Mouse (Mus musculus): ENCODE measurements around the gene Plk5.

Gene Plk5

DNA sequence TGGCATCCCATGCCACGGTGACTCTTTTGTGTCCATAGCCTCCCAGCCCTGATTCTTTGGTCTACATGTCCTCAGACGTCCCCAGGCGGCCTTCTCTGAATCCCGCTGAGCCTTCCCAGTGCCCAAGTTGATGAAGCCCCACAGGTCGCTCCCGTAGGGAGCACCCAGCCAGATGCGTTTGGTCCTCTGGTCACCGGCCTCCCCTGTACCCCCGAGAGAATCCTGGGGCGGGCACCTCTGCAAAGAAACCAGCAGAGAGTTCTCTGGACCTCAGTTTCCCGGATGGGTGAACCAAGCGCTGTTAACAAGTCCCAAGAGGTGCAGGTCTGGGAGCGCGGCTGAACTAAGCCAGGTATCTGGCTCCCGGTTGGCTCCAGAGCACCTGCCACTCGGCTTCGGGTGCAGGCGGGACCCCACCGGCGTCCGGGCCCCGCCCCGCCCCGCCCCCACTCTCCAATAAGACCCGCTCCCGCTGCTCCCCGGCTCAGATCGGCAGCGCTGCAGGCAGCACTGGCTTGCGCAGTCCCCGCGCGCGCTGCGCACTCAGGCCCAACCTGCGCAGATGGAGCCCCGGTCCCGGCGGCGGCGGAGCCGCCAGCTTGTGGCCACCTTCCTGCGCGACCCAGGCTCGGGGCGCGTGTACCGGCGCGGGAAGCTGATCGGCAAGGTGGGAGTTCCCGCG is at the start of gene Plk5:
Gene Plk5 (plus strand): TSS at position 459 of the 682 bp plus-strand sequence.
- no peak for DNase-seq (ENCODE audit: low spot score in 2 of 2)

DNA sequence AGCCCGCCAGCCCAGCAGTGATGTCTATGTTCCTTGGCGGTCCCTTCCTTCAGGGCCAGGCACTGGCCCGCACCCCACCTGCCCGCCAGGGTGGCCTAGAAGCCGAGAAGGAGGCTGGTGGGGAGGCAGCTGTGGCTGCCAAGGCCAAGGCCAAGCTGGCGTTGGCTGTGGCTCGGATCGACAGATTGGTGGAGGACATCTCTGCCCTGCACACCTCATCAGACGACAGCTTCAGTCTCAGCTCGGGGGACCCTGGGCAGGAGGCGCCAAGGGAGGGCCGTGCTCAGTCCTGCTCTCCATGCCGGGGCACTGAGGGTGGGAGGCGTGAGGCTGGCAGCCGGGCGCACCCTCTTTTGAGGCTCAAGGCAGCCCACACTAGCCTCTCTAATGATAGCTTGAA is 44.7 kb upstream of the Plk5 start:
- no peak for DNase-seq (ENCODE audit: low spot score in 2 of 2)

- DNase-seq (ENCODE audit: low spot score in 2 of 2): no peak
These were observed 43.4 kb upstream of the Plk5 start for GRCm38 (mm10) chr10:80312586-80313504.

DNA sequence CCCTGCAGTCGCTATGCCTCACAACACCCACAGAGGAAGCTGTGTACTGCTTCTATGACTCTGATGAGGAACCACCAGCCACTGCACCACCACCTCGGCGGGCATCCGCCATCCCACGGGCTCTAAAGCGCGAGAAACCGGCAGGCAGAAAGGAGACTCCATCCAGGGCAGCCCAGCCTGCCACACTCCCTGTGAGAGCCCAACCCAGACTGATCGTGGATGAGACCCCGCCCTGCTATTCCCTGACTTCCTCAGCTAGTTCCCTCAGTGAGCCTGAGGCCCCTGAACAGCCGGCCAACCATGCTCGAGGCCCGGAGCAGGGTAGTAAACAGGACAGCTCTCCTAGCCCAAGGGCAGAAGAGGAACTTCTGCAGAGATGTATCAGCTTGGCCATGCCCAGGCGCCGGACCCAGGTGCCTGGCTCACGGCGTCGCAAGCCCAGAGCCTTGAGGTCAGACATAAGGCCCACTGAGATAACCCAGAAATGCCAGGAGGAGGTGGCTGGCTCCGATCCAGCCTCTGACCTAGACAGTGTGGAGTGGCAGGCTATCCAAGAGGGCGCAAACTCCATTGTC is 42.5 kb upstream of the Plk5 start:
- no peak for DNase-seq (ENCODE audit: low spot score in 2 of 2)

- DNase-seq (ENCODE audit: low spot score in 2 of 2): no peak
These were observed 41.7 kb upstream of the Plk5 start for GRCm38 (mm10) chr10:80314494-80315001.

DNA sequence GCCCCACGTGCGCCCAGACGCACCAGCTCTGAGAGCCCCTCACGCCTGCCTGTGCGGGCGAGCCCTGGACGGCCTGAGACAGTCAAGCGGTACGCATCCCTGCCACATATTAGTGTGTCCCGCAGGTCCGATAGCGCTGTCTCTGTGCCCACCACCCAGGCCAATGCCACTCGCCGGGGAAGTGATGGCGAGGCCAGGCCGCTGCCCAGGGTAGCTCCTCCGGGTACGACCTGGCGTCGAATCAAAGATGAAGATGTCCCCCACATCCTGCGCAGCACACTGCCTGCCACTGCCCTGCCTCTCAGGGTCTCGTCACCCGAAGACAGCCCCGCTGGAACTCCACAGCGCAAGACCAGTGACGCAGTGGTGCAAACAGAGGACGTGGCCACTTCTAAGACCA is 40.9 kb upstream of the Plk5 start:
- no peak for DNase-seq (ENCODE audit: low spot score in 2 of 2)

- DNase-seq (ENCODE audit: low spot score in 2 of 2): no peak
These were observed 39.9 kb upstream of the Plk5 start for GRCm38 (mm10) chr10:80316359-80316781.

DNA sequence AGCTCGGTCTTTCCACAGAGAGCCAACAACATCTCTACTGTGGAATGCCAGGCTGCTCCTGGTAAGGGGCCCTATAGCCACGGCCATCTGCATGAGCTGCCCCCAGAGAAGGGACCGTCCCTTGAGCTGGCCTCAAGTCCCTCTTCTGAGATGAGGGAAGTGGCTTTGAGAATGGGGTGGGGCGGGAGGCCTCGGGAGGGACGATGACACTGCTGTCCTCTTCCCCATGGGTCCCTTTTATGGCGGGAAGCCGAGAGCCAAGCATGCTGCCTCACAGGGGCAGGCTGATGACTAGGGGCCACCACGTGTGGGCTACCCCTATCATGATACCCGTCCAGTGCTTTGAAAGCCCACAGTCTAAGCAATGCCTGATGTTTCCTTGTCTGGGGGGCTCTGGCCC is 39.2 kb upstream of the Plk5 start:
- DNase-seq (ENCODE audit: low spot score in 2 of 2): no peak

GRCm38 (mm10) chr10:80320340-80320760 is 35.9 kb upstream of the Plk5 start, which contains the start of gene 2310011J03Rik:
Gene 2310011J03Rik, minus strand, starts transcription at chr10:80320537.
- peak; percentile 87 for DNase-seq (ENCODE audit: low spot score in 2 of 2)

DNA sequence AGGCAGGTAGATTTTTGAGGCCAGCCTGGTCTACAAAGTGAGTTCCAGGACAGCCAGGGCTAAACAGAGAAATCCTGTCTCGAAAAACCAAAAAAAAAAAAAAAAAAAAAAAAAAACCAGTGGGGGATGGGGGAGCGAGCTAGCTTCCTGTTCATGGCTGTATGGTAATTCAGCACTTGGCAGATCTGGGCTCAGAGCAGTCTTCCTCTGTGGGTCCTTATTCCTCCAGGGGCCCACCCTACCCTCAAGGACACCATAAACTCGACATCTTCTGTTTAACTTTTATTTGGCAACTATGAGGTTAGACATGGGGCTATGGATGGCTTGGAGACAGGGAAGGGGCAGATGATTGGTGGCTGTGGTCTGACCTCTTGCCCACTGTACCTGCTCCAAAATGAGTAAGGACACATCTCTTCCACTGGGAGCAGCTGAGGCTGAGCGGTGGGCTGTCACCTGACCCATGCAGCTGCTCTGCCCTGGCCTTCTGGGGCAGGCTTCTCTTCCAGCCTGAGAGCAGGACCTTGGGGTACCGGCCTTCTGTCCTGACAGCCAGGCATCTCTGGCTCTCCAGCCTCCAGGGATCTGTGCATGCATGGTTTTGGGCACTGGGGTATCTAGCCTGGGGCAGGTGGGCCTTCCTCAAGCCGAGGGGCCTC is 35.1 kb upstream of the Plk5 start:
- DNase-seq (ENCODE audit: low spot score in 2 of 2): no peak

- peak in 1 of 2 experiments; percentile 52 for DNase-seq (ENCODE audit: low spot score in 2 of 2)
These were observed 34.3 kb upstream of the Plk5 start for GRCm38 (mm10) chr10:80321670-80322581.

DNA sequence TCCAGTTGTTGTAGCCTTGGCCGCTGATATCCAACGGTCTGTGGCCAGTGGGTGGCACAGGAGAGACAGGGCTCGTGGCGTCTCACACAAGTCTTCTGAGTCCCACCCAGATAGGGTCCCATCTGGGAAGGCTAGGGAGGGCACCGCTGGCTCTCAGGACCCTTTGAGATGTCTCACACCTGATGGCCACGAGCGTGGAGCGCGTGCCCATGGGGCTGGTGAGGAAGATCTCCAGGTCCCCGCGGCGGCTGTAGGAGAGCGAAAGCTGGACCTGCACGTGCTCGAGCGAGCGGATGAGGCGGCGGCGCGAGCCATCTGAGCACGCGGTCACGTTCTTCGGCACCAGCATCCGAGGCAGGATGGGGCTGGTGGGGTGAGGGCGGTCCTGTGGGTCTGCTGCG is 33.4 kb upstream of the Plk5 start:
- DNase-seq (ENCODE audit: low spot score in 2 of 2): peak in 1 of 2 experiments; percentile 40

- DNase-seq (ENCODE audit: low spot score in 2 of 2): peak in 1 of 2 experiments; percentile 48
These were observed 32.8 kb upstream of the Plk5 start for GRCm38 (mm10) chr10:80323261-80324119.

GRCm38 (mm10) chr10:80324120-80325037 is 31.9 kb upstream of the Plk5 start:
- DNase-seq (ENCODE audit: low spot score in 2 of 2): no peak

GRCm38 (mm10) chr10:80325045-80325444 is 31.2 kb upstream of the Plk5 start:
- DNase-seq (ENCODE audit: low spot score in 2 of 2): no peak

DNA sequence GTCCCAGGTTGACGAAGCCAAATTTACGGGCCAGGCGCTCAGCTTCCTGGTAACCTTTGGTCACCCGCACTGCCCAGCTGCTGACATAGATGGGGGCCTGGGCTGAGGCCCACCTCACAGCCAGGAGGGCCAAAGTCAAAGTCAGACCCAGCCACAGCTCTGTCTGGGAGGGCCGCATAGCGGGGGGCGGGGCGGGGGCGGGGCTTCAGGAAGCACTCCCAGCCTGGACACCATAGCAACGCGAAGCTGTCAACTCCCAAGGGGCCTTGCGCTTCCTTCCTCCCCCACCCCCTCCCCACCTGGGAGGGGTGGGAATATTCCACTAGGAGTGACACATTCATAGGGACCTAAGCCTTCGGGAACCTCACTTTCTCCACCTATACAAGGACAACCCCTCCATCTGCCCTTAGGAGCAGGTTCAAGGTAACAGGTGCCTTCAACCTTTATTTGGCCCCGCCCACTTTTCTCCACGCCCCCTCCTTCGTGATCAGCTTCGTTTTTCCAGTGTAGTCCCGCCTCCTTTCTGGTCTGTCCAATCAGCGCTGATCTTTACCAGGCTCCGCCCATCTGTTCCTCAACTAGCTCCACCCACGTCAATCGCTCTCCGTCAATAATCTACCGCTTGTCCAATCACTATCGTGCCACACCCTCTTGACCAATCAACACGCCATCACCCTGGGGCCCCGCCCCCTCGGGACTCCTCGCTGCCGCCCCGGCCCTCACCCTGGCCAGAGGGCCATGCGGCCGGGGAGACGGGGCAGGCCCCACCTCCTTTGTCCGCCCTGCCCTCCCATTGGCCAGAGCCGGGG is 26.8 kb upstream of the Plk5 start, which contains the start of the genes Pcsk4 and Reep6:
Gene Pcsk4 (minus strand): TSS at position 226 of the 809 bp plus-strand sequence.
Gene Reep6 (plus strand): TSS at position 681 of the 809 bp plus-strand sequence.
- peak; percentile 97 to 99 for DNase-seq (ENCODE audit: low spot score in 2 of 2)

DNA sequence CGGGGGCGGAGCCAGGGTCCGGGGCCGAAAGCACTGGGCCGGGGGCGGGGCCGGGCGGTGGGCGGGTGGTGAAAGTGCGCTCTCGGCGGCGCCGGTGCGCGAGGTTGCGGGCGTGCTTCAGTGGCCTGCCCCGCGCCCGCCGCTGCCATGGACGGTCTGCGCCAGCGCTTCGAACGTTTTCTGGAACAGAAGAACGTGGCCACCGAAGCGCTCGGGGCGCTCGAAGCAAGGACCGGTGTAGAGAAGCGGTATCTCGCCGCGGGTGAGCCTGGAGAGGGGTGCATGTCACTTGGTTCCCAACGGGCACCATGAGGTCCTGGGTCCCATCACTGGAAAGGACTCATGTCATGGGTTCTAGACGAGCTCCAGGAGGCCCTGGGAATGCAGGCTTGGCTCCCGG is 26.2 kb upstream of the Plk5 start:
- no peak for DNase-seq (ENCODE audit: low spot score in 2 of 2)
